Comparison of ENCODE assay signal across 17 mouse cellular contexts in the genomic region with DNA sequence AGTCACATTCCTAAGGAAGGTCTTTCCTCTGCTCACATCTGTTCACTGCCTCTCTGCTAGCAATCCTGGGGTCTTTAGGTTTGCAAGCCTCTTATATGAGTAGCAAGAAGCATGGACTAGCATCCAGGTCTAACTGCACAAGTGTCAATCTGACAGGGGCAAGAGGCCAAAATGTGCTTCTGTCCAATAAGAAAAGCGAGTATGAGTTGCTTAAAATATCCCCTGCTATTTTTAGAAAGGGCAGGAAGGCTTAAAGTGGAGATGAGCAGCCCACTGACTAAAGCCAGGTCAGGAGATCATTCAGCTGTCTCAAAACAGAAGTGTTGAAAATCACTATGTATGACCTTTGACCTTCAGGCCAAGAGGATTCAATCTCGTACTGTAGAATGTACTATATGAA.
A peak's percentile ranks its signal among the peaks of the same experiment; 100 is the strongest.
DNase-seq lines count a peak whose midpoint lies in the region; ATAC-seq and TF ChIP-seq lines count a peak whose summit lies in the region.
"Had no signal": no experiment of that assay in that cellular context is flagged by ENCODE, and none has a peak within 500 bp of the region (broad histone marks: within the 10 kb centered on the region; RNA-seq: fewer than 3 reads in every experiment).

No protein-coding gene starts in this region.

- H3K27ac ChIP-seq in heart, embryonic 16.5 days (ENCODE audit: low read length) = peak overlapping the region; percentile 17; the same call in 1 of the 2 replicates
- H3K27ac ChIP-seq in cerebellum, adult 2 months (ENCODE audit: insufficient read depth, low read length) = no peak overlapping the region
- H3K27ac ChIP-seq: hindbrain, embryonic 15.5 days; macrophage had no signal

- peak overlapping the region; percentile 33 for H3K4me2 ChIP-seq in heart, embryonic 16.5 days (ENCODE audit: low read depth, low read length)
- H3K4me2 ChIP-seq: hindbrain, embryonic 15.5 days had no signal

- TF ChIP-seq POLR2A in cerebellum, adult 2 months (IDR thresholded peaks at IDR 0.05; ENCODE audit: borderline replicate concordance, insufficient read depth, low read length) = no peak

- DNase-seq in kidney, adult 9 months = peak; percentile 37
- DNase-seq in kidney, adult 18-20 months = no peak
- DNase-seq in heart, adult 8-10 months (ENCODE audit: low spot score) = peak; percentile 51
- no peak for DNase-seq in spleen, adult 12 weeks (ENCODE audit: low spot score)
- DNase-seq in cerebellum, adult 2 months = no peak
- no peak for DNase-seq in thymus, postnatal 14 days
- DNase-seq: cerebellum, adult 11-12 months; lung, adult 18-20 months; midbrain, embryonic 14.5 days; right cerebral cortex, postnatal 25 days had no signal

- TF ChIP-seq CTCF in cerebellum, adult 2 months (IDR thresholded peaks at IDR 0.05; ENCODE audit: borderline replicate concordance, insufficient read depth, low read depth, low read length) = no peak

- no peaks in the 10 kb centered on the region for H3K27me3 ChIP-seq in heart, embryonic 16.5 days (ENCODE audit: control insufficient read depth, insufficient read depth, low read length)
- H3K27me3 ChIP-seq in cerebellum, adult 2 months (ENCODE audit: control insufficient read depth, insufficient read depth, low read length) = no peaks in the 10 kb centered on the region
- H3K27me3 ChIP-seq: hindbrain, embryonic 15.5 days had no signal

- H3K36me3 ChIP-seq in heart, embryonic 16.5 days (ENCODE audit: control insufficient read depth, insufficient read depth) = no peaks in the 10 kb centered on the region
- H3K36me3 ChIP-seq: G1E; hindbrain, embryonic 15.5 days had no signal

- H3K4me1 ChIP-seq in heart, embryonic 16.5 days (ENCODE audit: control insufficient read depth, insufficient read depth, low read length) = peaks cover 14% of the 10 kb centered on the region
- H3K4me1 ChIP-seq in cerebellum, adult 2 months (ENCODE audit: control insufficient read depth, insufficient read depth, low read length) = no peaks in the 10 kb centered on the region
- H3K4me1 ChIP-seq: hindbrain, embryonic 15.5 days had no signal

- H3K4me3 ChIP-seq in heart, embryonic 16.5 days (ENCODE audit: low read length) = no peak overlapping the region
- H3K4me3 ChIP-seq in cerebellum, adult 2 months (replicated peaks; ENCODE audit: insufficient read depth, low read depth, low read length) = no peak overlapping the region
- H3K4me3 ChIP-seq: erythroblast, embryonic 14.5 days; hindbrain, embryonic 15.5 days had no signal

- peak; percentile 61 for ATAC-seq in heart, embryonic 16.5 days (replicated peaks; ENCODE audit: extremely low read depth, insufficient read depth, low FRiP score)
- ATAC-seq: forebrain, embryonic 16.5 days; intestine, postnatal 0 days had no signal

- H3K9me3 ChIP-seq in heart, embryonic 16.5 days (replicated peaks; ENCODE audit: control insufficient read depth, low read length) = no peaks in the 10 kb centered on the region
- H3K9me3 ChIP-seq: G1E; hindbrain, embryonic 15.5 days had no signal

- 26% methylated on average over 2 of the region's 2 CpGs for WGBS in heart, embryonic 16.5 days
- 53% methylated on average over 2 of the region's 2 CpGs for WGBS in cerebellum, adult 2 months

- no peak overlapping the region for H3K9ac ChIP-seq in heart, embryonic 16.5 days (ENCODE audit: low read length)
- H3K9ac ChIP-seq: hindbrain, embryonic 15.5 days had no signal

Comparison
In these comparisons a context has a peak if more than half of its experiments do, and no peak if none do; other contexts are left out.
1. DNase-seq: peak in kidney, adult 9 months (single experiment) and heart, adult 8-10 months (single experiment); none in kidney, adult 18-20 months (single experiment), spleen, adult 12 weeks (single experiment), cerebellum, adult 2 months (0 of 2) and thymus, postnatal 14 days (single experiment).